22 mouse cellular contexts compared by ENCODE assay signal in genomic region chr16:43331440-43331839, GRCm38 (mm10).
DNase-seq lines count a peak whose midpoint lies in the region; ATAC-seq and TF ChIP-seq lines count a peak whose summit lies in the region.
"Had no signal": no experiment of that assay in that cellular context is flagged by ENCODE, and none has a peak within 500 bp of the region (broad histone marks: within the 10 kb centered on the region; RNA-seq: fewer than 3 reads in every experiment).

No protein-coding gene starts in this region.

- H3K27me3 ChIP-seq in kidney, postnatal 0 days (ENCODE audit: insufficient read depth, low read length) = no peaks in the 10 kb centered on the region
- H3K27me3 ChIP-seq: embryonic facial prominence, embryonic 13.5 days; embryonic facial prominence, embryonic 15.5 days; forebrain, embryonic 12.5 days had no signal

- H3K9me3 ChIP-seq in kidney, postnatal 0 days (replicated peaks; ENCODE audit: low read length) = no peaks in the 10 kb centered on the region
- H3K9me3 ChIP-seq: embryonic facial prominence, embryonic 13.5 days; embryonic facial prominence, embryonic 15.5 days; forebrain, embryonic 10.5 days; forebrain, embryonic 12.5 days had no signal

- WGBS in kidney, postnatal 0 days = 59% methylated on average over 3 of the region's 3 CpGs

- DNase-seq in heart, adult 11 months = peak; percentile 86
- no peak for DNase-seq in heart, postnatal 36 days
- DNase-seq in kidney, postnatal 0 days (ENCODE audit: low spot score) = peak; percentile 44
- DNase-seq in kidney, adult 9 months = no peak
- DNase-seq in 416B (ENCODE audit: low read depth) = peak; percentile 4
- DNase-seq in cerebellum, adult 8-10 months = no peak
- DNase-seq: adrenal gland, adult 2 months; adrenal gland, postnatal 10 days; adrenal gland, postnatal 25 days; cerebellum, adult 11-12 months; cerebellum, adult 2 months; cerebellum, adult 9-11 months; cerebellum, postnatal 14 days; cerebellum, postnatal 36 days; embryo, embryonic 11 days had no signal

- no peak overlapping the region for H3K27ac ChIP-seq in kidney, postnatal 0 days
- H3K27ac ChIP-seq: embryonic facial prominence, embryonic 13.5 days; embryonic facial prominence, embryonic 15.5 days; forebrain, embryonic 10.5 days; forebrain, embryonic 12.5 days had no signal

- H3K9ac ChIP-seq in kidney, postnatal 0 days (ENCODE audit: low read depth, low read length) = no peak overlapping the region
- H3K9ac ChIP-seq: embryonic facial prominence, embryonic 13.5 days; embryonic facial prominence, embryonic 15.5 days; forebrain, embryonic 12.5 days had no signal

- no peaks in the 10 kb centered on the region for H3K36me3 ChIP-seq in kidney, postnatal 0 days (ENCODE audit: insufficient read depth, low read length)
- H3K36me3 ChIP-seq: embryonic facial prominence, embryonic 13.5 days; embryonic facial prominence, embryonic 15.5 days; forebrain, embryonic 10.5 days; forebrain, embryonic 12.5 days had no signal

- TF ChIP-seq CTCF in kidney, postnatal 0 days (IDR thresholded peaks at IDR 0.05; ENCODE audit: low read depth) = no peak

- no peaks in the 10 kb centered on the region for H3K4me1 ChIP-seq in kidney, postnatal 0 days (replicated peaks; ENCODE audit: insufficient read depth, low read length)

- intact Hi-C loops in heart, postnatal 36 days (cut with DNase I) = no loop called here

- no peak for ATAC-seq in kidney, postnatal 0 days (replicated peaks; ENCODE audit: low FRiP score, low read depth)
- ATAC-seq: forebrain, embryonic 14.5 days; forebrain, embryonic 16.5 days had no signal

- H3K4me2 ChIP-seq in kidney, postnatal 0 days (ENCODE audit: low read length) = no peak overlapping the region
- H3K4me2 ChIP-seq: embryonic facial prominence, embryonic 13.5 days; embryonic facial prominence, embryonic 15.5 days; forebrain, embryonic 12.5 days had no signal

- no peak overlapping the region for H3K4me3 ChIP-seq in kidney, postnatal 0 days (replicated peaks; ENCODE audit: low read depth, low read length)
- H3K4me3 ChIP-seq: embryonic facial prominence, embryonic 13.5 days; embryonic facial prominence, embryonic 15.5 days; erythroblast, embryonic 14.5 days; forebrain, embryonic 10.5 days; forebrain, embryonic 12.5 days had no signal

Comparison
In these comparisons a context has a peak if more than half of its experiments do, and no peak if none do; other contexts are left out.
1. DNase-seq: peak in heart, adult 11 months (single experiment), kidney, postnatal 0 days (single experiment) and 416B (single experiment); none in heart, postnatal 36 days (0 of 2), kidney, adult 9 months (single experiment) and cerebellum, adult 8-10 months (single experiment).